Mouse (Mus musculus) embryonic facial prominence, embryonic 14.5 days (tissue): ENCODE results near the gene Fam163a. TPM values are rescaled to one million over a fixed set of nuclear protein-coding genes. Genes with fewer than 3 reads are reported as not detected.

Experiments
- ATAC-seq: fragments of 200-750 bp; cut with Nextera tagmentation; 2 replicates; pipeline ENCODE4 v1.8.0; 2017; ENCODE audit warnings: low read depth, moderate number of reproducible peaks, moderate TSS enrichment
- DNase-seq: peaks from one replicate; pipeline ENCODE4 v3.0.0-alpha.2; 2015; ENCODE audit warnings: low spot score
- H3K27ac ChIP-seq: fragments of 300-500 bp; sonication (generic); replicated peaks from 2 replicates; pipeline ENCODE4 v1.5.1; 2014; ENCODE audit warnings: low read depth, mild to moderate bottlenecking, low read length, moderate library complexity
- H3K27me3 ChIP-seq: fragments of 300-500 bp; sonication (generic); replicated peaks from 2 replicates; pipeline ENCODE4 v1.6.1; 2014; ENCODE audit warnings: low read length; ENCODE audit not compliant: control insufficient read depth, insufficient read depth
- H3K36me3 ChIP-seq: fragments of 300-500 bp; sonication (generic); 2 replicates; pipeline ENCODE4 v1.6.1; 2014; ENCODE audit warnings: low read length, mixed read lengths; ENCODE audit not compliant: control insufficient read depth, insufficient read depth
- H3K4me1 ChIP-seq: fragments of 300-500 bp; sonication (generic); 2 replicates; pipeline ENCODE4 v1.6.1; 2014; ENCODE audit warnings: antibody characterized with exemption, low read length; ENCODE audit not compliant: control insufficient read depth, insufficient read depth
- H3K4me2 ChIP-seq: fragments of 300-500 bp; sonication (generic); 2 replicates; pipeline ENCODE4 v1.6.1; 2014; ENCODE audit warnings: low read depth, mild to moderate bottlenecking, low read length, moderate library complexity, mixed read lengths
- H3K4me3 ChIP-seq: fragments of 300-500 bp; sonication (generic); 2 replicates; pipeline ENCODE4 v1.5.1; 2014; ENCODE audit warnings: low read depth, mild to moderate bottlenecking, low read length
- H3K9ac ChIP-seq: fragments of 300-500 bp; sonication (generic); 2 replicates; pipeline ENCODE4 v1.6.1; 2014; ENCODE audit warnings: low read depth, mild to moderate bottlenecking, low read length, moderate library complexity, mixed read lengths
- H3K9me3 ChIP-seq: fragments of 300-500 bp; sonication (generic); 2 replicates; pipeline ENCODE4 v1.6.1; 2016; ENCODE audit warnings: low read length; ENCODE audit not compliant: control insufficient read depth
- WGBS: fragments of 180-500 bp; shearing (Covaris S2); extraction: QIAGEN DNeasy Blood & Tissue Kit; methylation state at CpG from one replicate; pipeline ENCODE4 v1.1.7; 2014; 5-methylcytosine and 5-hydroxymethylcytosine counted together
- polyA plus RNA-seq: library from polyadenylated mRNA; unstranded; fragments of >200 nt; fragmentation: Nextera tagmentation; extraction: Ambion mirVana; gene quantifications from 2 replicates; pipeline ENCODE4 v1.2.1, GENCODE M21; 2014

Gene Fam163a
- polyA plus RNA-seq, 1 experiment from 2014 or later, result 0.64 TPM

DNA sequence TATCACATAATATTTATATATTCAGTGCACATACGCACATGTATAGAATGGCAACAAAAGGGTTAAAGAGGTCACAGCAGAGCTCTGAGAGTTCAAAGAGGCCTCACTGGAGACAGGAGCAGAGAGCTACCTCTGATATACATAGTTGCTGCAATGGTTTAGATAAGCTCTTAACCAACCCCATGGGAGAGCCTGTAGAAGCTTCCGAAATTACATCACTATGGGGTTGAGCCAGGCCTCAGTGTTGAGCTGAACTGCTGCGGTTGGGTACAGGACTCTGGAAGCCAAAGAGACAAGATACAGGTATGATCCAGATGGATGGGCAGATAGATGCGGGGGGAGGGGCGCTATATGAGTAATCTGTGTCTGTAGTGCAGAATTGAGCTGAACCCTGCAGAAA, 8.1 kb upstream of the Fam163a start:
- DNase-seq (no peak), ATAC-seq (no peak)
- Histone ChIP-seq H3K4me3 (no peak overlapping the region), H3K4me1 (no peaks in the 10 kb centered on the region), H3K9me3 (no peaks in the 10 kb centered on the region), H3K27ac (no peak overlapping the region), H3K4me2 (no peak overlapping the region), H3K36me3 (no peaks in the 10 kb centered on the region), H3K27me3 (no peaks in the 10 kb centered on the region), H3K9ac (no peak overlapping the region)
- 92% methylated on average over 5 of the region's 5 CpGs for WGBS

- H3K27ac ChIP-seq, result no peak overlapping the region
- no peak overlapping the region for H3K9ac ChIP-seq
- H3K9me3 ChIP-seq, result no peaks in the 10 kb centered on the region
- H3K4me2 ChIP-seq, result no peak overlapping the region
- no peak for DNase-seq
- H3K4me1 ChIP-seq, result no peaks in the 10 kb centered on the region
- no peak overlapping the region for H3K4me3 ChIP-seq
- no peaks in the 10 kb centered on the region for H3K36me3 ChIP-seq
- no peak for ATAC-seq
- WGBS, result 60% methylated on average over 6 of the region's 6 CpGs
- peaks cover 9% of the 10 kb centered on the region for H3K27me3 ChIP-seq
Observed at GRCm38 (mm10) chr1:156211809-156212317, 7.0 kb upstream of the Fam163a start.

GRCm38 (mm10) chr1:156205164-156205563, 338 bp upstream of the Fam163a start:
- H3K4me2 ChIP-seq, result peak overlapping the region; percentile 60
- no peaks in the 10 kb centered on the region for H3K36me3 ChIP-seq
- peaks cover 55% of the 10 kb centered on the region for H3K27me3 ChIP-seq
- H3K4me3 ChIP-seq, result peak overlapping the region; percentile 38
- ATAC-seq (no peak), DNase-seq (no peak)
- 0 out of 2 replicates have a peak, but pooled peaks cover 8% of the 10 kb centered on the region for H3K4me1 ChIP-seq
- WGBS, result 11% methylated on average over 10 of the region's 10 CpGs
- H3K9ac ChIP-seq, result peak overlapping the region; percentile 25; the same call in 1 of the 2 replicates
- no peak overlapping the region for H3K27ac ChIP-seq
- no peaks in the 10 kb centered on the region for H3K9me3 ChIP-seq

DNA sequence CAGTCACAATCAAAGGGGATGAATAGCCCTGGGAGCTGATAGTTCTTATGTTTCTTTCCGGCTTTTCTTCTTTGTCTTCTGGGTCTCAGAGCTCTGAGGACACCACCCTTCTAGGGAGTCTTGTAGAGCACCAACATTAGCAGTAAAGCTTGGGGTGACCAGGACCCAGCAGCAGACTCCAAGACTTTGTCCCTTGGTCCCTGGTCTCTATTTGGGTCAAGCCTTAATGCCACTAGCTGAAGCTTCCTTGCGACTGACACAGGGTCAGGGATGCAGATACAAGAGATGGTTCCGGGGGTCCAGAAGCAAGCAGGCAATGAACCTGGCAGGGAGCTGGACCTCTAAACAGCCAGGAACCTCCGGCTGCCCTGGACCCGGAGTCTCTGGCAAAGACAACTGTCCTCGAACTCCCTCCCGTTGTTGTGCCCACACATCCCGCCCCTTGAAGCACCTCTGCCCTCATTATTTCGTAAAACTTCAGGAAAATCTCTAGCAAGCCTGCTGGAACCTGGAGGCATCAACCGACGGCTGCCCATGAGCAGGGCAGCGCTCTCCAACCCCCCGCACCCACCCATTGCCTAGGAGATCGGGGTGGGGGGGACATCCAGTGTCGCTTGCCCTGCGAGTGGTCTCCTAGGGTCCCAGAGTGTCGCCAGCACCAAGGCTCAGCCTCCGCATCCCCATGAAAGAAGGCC, 718 bp downstream of the Fam163a start:
- Histone ChIP-seq H3K4me2 (peak overlapping the region; percentile 60), H3K27ac (no peak overlapping the region), H3K9ac (peak overlapping the region; percentile 25; the same call in 1 of the 2 replicates), H3K27me3 (peaks cover 55% of the 10 kb centered on the region), H3K9me3 (no peaks in the 10 kb centered on the region), H3K4me1 (0 out of 2 replicates have a peak, but pooled peaks cover 8% of the 10 kb centered on the region), H3K4me3 (peak overlapping the region; percentile 38), H3K36me3 (no peaks in the 10 kb centered on the region)
- 7% methylated on average over 17 of the region's 18 CpGs for WGBS
- ATAC-seq, result no peak
- DNase-seq, result no peak

GRCm38 (mm10) chr1:156202661-156203060, 2.2 kb downstream of the Fam163a start:
- Histone ChIP-seq H3K27me3 (peaks cover 54% of the 10 kb centered on the region), H3K4me2 (no peak overlapping the region), H3K9ac (no peak overlapping the region), H3K36me3 (no peaks in the 10 kb centered on the region), H3K9me3 (no peaks in the 10 kb centered on the region), H3K27ac (no peak overlapping the region), H3K4me1 (peaks cover 16% of the 10 kb centered on the region; the same call in 1 of the 2 replicates), H3K4me3 (no peak overlapping the region)
- whole genome bisulfite sequencing, result 25% methylated on average over 3 of the region's 3 CpGs
- DNase-seq (no peak), ATAC-seq (no peak)

GRCm38 (mm10) chr1:156201069-156201468, 3.8 kb downstream of the Fam163a start:
- Histone ChIP-seq H3K27me3 (peaks cover 39% of the 10 kb centered on the region), H3K27ac (no peak overlapping the region)
- WGBS, result 85% methylated on average over 3 of the region's 3 CpGs

DNA sequence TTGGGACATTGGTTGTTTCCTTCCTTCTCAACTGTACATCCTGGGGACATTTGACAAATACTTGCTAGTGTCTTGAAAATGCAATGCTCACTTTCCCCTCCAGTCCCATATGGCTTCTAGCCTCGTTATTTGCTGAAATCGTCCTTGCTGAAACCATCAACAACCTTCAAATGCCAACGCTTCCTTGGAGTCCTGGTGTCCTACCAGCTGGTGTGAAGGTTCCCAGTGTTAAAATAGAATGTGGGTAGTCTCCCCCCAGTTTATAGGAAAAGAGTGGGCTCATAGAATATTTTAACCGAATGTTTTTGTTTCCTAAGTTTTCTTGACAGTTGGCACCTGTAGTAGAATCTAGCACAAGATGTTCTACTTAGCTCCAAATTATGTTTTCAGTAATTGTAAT, 7.2 kb downstream of the Fam163a start:
- Histone ChIP-seq H3K9me3 (no peaks in the 10 kb centered on the region), H3K27me3 (peaks cover 4% of the 10 kb centered on the region), H3K4me1 (peaks cover 8% of the 10 kb centered on the region; the same call in 1 of the 2 replicates), H3K27ac (no peak overlapping the region), H3K4me2 (no peak overlapping the region), H3K4me3 (no peak overlapping the region), H3K9ac (no peak overlapping the region), H3K36me3 (no peaks in the 10 kb centered on the region)
- ATAC-seq, result no peak
- no peak for DNase-seq
- 78% methylated on average over 4 of the region's 4 CpGs for WGBS

More at GRCm38 (mm10) chr1:156201069-156201468, 3.8 kb downstream of the Fam163a start:
- no peak overlapping the region for H3K9ac ChIP-seq
- H3K36me3 ChIP-seq, result no peaks in the 10 kb centered on the region
- H3K9me3 ChIP-seq, result no peaks in the 10 kb centered on the region
- H3K4me3 ChIP-seq, result no peak overlapping the region
- peaks cover 16% of the 10 kb centered on the region; the same call in 1 of the 2 replicates for H3K4me1 ChIP-seq
- DNase-seq (no peak), ATAC-seq (no peak)
- no peak overlapping the region for H3K4me2 ChIP-seq

DNA sequence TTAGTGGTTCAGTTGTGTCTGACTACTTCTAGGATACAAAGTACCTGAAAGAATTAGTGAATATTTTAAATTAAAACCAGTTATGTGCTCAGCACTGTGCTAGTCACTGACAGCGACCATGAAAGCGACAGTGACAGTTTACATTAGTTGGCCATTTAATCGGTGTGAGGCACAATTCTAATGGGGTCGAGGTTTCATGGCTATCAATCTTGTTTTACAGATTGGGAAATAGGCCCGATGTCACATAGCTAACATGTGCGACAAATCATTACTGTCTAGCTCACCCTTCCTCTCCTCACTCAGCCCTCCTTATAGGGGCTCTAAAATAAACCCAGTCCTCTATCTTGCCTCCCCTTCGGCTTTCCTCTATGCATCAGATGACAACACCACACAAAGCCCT, 11.5 kb downstream of the Fam163a start:
- Histone ChIP-seq H3K4me1 (0 out of 2 replicates have a peak, but pooled peaks cover under 1% of the 10 kb centered on the region), H3K9me3 (no peaks in the 10 kb centered on the region), H3K4me2 (no peak overlapping the region), H3K9ac (no peak overlapping the region), H3K27me3 (no peaks in the 10 kb centered on the region), H3K36me3 (no peaks in the 10 kb centered on the region), H3K4me3 (no peak overlapping the region), H3K27ac (no peak overlapping the region)
- no peak for ATAC-seq
- WGBS, result 72% methylated on average over 7 of the region's 7 CpGs
- no peak for DNase-seq

GRCm38 (mm10) chr1:156192853-156193252, 12.0 kb downstream of the Fam163a start:
- no peak for ATAC-seq
- 59% methylated on average over 7 of the region's 7 CpGs for WGBS

More at GRCm38 (mm10) chr1:156192853-156193252, 12.0 kb downstream of the Fam163a start:
- no peak for DNase-seq
- Histone ChIP-seq H3K4me1 (no peaks in the 10 kb centered on the region), H3K4me3 (no peak overlapping the region), H3K27me3 (no peaks in the 10 kb centered on the region), H3K27ac (no peak overlapping the region), H3K36me3 (no peaks in the 10 kb centered on the region), H3K9me3 (no peaks in the 10 kb centered on the region), H3K9ac (no peak overlapping the region), H3K4me2 (no peak overlapping the region)
